Mouse (Mus musculus) 3T3-L1 (cell line): Measurements from ENCODE around the gene Galnt10.

Experiments used
- DNase-seq: peaks from one replicate; pipeline ENCODE4 v3.0.0-alpha.2; 2015; ENCODE audit warnings: low read depth, low spot score

Galnt10 gene

DNA sequence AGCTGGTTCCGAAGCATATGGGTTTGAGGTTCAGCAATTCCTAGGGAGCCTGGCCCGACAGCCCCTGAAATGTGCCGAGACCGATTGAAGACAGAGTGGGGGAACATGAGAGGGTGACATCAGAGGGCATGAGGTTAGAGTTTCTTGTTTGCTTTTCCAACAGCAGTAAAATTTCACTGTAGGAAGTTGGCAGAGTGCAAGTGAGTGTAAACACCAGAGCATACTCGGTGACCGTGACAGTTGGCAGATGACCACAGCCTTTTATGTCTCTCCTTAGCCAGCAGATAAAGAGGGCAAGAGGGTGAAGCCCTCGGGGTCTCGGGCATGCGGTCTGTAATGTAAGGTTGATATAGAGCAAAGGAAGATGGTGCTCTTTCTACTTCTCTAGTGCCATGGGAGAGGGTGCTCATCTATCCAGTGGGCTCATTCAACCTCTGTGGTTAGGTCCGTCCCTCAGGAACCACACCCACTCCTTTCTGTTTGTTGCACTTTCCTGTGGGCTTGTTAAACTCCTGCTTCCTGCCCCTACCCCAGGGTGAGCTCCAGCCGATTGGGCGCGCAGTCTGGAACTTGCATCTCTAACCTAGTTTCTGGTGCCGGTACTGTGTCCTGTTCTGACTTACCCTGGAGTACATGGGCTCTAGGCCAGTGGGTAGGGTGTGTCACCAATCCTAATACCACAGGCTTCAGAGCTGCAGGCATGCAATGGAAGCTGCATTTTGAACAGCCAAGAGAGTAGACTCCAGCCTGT lies 43.1 kb downstream of the Galnt10 start:
- DNase-seq: peak; percentile 43

DNA sequence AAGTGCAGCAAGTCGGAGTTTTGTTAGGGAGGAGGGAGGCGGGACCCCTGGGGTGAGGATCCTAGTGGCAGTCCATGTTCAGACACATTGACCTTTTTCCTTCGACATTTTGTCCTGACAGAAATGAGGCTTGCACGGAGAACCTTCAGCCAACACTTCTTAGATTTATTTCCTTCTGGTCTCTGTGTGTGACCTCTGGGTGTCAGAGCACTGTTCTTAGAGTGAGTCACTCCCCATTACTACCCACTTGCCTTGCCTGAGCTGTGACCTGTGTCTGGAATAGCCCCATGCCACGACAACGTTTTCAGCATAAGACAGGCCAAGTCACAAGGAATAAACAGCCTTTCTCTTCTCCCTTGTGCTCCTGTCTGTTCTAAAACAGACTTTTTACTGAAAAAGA lies 44.6 kb downstream of the Galnt10 start:
- peak; percentile 59 for DNase-seq

DNA sequence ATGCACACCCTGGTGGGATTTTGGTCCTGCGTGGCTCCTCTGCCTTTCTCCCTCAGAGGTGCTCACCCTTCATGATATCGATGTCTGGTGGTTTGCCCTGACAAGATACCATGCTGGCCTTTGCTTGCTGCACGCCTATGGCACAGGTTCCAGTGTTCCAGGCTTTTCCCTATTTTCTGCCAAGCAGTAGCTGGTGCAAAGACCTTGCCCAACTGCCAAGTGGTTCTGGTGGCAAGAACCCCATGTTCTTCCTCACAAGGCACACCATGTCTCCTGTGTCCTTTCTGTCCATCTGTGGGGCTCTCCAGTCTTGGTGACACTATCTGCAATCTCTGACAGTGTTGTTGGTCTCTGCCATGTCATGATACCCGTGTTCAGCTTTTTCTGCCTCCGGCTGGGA lies 45.6 kb downstream of the Galnt10 start:
- no peak for DNase-seq

DNA sequence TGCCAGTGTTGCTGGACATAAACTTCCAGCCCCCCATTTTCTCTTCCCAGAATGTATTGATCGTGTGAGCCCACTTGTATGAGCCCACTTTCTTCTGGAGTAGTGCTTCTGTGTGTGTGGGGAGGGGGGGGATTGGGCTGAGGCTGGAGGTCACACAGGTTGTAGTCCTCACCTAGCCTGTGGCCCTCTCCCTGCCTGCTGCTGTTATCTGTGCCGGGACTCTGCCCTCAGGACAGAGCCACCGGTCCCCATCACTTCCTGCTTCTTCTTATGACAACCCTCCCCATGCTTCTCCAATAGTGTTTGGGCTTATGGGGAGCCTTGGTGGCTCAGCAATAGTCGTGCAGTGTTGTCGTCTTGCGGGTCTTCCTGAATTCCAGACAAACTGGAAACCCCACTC lies 46.7 kb downstream of the Galnt10 start:
- DNase-seq: no peak

DNA sequence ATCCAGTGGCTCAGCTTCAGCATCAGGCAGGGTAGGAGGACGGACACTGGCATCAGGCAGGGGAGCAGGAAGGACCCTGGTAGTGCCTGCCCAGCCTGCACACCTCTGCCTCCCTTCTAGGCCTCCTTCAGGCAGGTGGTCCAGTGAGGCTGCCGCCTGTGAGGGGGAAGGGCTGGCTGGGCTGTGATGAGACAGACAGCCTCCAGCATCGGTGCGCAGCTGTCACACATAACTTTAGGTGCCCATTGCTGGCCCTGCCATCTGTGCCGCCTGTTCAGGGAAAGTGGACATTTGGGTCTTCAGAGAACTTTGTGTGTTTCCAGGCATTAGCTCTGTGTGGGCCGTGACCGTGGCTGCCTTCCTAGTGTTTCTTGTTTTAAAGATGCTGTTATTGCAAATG lies 47.5 kb downstream of the Galnt10 start:
- no peak for DNase-seq

DNA sequence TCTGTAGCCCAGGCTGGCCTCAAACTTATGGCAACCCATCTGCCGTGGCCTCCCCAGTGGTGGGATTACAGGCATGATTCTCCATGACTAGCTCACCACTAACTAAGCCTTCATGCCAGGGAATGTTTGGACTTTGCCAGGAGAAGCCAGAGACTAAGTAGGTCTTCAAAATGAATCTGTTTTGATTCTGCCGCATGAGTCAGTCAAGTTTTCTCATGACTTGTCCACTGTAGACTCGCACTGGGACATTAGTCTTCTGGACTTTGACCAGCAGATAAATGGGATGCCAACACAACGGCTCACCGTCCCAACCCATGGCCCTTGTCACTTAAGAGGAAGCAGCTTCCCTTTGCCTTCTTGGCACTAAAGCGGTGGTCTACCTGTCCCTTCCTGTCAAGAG lies 49.2 kb downstream of the Galnt10 start:
- peak; percentile 72 for DNase-seq

DNA sequence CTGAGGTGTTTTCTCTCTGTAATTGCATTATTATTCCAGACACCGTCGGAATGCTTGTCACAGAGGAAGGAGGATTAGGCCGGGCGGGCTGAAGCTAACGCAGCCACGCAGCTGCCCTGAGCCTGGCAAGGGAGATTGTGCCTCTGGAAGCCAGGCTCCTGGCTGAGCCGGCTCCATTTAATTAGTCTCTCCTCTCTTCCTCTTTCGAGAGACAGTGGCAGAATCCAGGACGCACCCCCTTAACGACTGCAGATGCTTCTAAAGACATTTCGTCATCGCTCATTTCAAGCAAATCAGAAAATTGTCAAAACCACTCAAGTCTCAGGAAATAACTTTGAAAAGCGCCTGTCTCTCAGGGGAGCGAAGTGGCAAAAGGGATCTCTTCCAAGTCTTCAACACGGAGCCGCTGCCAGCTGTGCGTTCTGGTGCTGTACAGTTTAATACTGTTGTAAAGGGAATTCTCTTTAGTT lies 51.0 kb downstream of the Galnt10 start:
- DNase-seq: no peak

DNA sequence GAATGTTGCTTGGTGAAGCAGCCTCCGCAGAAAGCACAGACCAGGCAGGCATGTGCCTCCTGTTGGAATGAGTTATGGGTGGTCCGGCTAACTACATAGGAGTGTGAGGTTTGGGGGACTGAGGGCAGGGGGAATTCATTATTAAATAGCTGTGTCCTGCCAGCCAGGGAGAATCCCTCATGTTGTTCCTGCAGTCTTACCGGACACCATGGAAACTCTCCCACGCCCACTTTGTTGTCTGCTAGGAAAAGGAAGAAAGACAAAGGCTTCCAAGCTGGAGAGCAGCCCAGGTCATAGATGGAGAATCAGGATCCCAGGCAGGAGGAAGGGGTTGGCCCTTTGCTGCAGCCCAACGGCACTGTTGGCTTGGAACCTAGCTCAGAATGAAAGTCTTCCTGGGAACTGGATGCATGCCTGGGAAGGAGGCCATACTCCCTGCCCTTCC lies 51.6 kb downstream of the Galnt10 start:
- DNase-seq: no peak

DNA sequence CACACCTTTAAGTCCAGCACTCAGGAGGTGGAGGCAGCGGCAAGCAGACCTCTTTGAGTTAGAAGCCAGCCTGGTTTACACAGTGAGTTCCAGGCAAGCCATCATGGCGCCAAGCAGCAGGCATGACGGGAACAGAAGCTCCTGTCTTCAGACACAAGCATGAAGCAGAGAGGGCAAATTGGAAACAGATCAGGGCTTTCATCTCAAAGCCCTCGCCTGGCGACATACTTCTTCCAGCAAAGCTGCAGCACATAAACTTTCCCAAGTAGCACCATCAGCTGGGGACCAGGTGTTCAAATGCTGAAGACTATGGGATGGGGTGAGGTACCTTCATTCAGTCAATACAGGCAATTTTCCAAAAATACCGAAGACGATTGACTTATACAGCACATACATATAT lies 54.9 kb downstream of the Galnt10 start:
- DNase-seq: no peak

DNA sequence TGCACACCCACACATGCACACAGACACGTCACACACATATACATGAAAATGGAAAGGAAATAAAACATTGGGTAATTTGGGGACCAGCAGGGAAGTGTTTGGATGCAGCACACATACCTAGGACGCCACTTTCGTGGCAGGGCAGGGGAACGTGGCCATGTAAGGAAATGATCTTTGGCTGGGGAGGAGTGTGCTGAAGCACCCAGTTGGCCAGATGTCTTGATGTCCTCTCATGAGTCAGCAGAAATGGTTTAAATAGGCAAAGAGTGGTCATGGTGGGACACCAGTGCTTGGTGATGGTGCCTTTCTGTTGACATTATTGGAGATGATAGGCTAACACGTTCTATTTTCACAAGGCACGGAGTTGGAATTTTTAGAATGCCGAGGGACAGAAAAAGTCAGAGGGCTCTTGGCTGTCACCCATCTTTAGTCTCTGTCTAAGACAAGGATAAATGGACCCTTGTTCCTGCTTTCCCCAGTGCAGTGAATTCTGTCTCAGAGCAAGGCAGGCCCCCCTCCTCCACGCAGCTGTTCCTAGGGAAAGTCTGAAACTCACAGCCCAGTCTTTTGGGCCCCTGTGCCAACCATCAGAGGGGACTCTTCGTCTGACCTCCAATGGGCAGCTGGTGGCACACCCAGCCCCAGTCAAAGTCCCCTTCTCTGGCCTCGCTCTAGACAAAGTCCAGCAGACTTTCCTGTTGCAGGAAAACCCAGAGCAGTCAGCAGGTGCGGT lies 56.1 kb downstream of the Galnt10 start:
- DNase-seq: no peak

DNA sequence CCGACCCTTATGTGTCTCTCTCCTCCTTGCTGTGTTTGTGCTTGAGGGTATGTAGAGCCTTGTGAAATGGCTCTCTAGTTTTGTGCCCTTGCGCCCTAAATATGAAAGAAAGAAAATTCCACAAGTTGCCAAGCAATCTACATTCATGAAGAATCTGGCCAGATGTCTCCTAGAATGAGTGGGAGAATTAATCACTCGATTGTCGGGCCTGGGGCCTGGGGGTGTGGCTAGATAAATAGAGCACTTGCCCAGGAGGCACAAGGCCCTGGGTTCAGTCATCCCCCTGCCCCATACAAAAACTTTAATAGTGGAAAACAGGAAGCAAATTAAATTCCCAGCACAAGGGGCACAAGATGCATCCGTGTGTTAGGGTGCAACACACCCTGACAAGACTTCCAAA lies 56.7 kb downstream of the Galnt10 start:
- DNase-seq: no peak

DNA sequence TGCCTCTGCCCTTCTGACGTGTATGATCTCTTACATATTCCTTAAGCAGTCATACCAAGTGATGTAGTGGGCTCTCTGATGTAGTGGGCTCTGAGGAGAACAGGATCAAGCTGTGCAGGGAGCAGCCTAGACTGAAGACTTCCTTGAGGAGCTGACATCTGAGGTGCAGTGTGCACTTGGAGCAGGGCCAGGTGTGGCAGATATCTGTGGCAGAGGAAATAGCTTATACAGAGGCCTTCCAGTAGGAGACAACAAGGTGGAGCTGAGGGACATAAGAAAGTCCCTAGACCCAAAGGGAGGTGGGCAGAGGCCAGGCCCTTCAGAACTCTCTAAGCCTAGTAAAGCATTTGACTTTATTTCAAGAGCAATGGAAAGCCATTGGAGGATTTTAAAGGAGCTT lies 61.4 kb downstream of the Galnt10 start:
- DNase-seq: no peak

DNA sequence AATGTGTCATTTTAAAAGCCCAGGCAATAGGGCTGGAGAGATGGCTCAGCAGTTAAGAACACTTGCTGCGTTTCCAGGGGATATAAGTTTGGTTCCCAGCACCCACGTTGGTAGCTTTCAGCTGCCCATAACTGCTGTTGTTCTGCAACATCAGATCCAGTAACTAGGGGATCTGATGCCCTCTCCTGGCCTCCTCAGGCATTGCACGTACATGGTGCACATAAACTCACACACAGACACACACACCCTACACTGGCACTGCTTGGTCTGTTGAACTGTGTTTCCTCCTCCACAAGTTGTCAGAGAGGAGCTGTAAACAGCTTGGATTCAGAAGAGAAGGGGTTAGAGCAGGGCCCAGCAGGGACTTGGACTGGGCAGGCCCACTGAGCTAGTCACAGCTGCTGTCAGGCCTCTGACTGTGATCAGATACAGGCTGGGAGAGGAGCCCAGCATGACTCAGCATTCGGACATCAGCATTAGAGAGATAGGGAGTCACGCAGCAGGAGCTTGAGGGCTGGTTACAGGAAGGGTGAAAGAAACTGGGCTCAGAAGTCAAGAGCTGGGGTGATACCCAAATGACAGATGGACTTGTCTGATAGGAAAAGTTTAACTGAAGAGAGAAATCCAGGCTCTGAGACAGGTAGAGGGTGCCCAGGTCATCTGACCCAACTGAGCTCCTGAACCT lies 62.0 kb downstream of the Galnt10 start:
- peak; percentile 82 for DNase-seq

DNA sequence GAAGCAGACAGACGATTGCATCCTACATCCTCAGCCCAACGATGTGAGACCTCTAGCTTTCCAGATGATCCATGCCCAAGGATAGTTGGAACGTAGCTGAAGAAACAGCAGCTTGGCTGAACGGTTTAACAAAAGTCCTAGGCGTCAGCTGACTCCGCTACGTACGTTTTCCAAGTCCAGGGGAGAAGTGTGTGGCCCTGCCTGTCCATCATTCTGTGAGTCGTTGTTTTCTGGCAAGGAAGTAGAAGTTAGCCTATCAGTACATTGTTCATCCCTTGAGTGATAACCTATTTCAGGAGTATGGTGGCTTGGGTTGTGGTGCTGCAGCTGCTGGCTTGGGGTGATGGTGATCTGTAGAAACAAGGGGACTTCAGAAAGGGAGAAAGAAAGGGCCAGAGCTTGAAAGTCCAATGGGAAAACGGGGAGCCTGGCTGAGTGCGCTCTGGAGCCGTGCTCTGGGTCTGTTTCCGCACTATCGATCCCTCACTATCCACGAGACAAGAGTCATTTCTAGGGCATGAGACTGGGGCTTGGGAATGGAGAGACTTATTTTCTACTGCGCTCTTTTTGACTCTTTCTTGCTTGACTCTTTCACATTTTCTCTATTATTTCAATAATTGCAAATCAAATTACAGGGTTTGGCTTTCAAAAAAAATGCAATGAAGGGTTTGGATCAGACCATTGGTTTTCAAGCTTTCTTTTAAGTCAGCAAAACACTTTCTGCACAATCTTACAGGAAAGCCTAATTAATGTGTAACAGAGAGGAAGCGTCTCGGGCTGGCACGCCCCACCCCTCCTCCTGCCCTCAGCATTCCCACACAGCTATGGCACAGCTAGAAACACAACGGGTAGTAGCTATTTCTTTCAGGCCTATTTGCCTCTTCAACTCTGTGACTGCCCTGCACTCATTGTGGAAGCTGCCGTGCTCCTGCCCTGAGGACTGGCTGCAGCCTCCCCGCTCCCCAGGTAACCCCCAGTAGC lies 63.2 kb downstream of the Galnt10 start:
- DNase-seq: peak; percentile 35

DNA sequence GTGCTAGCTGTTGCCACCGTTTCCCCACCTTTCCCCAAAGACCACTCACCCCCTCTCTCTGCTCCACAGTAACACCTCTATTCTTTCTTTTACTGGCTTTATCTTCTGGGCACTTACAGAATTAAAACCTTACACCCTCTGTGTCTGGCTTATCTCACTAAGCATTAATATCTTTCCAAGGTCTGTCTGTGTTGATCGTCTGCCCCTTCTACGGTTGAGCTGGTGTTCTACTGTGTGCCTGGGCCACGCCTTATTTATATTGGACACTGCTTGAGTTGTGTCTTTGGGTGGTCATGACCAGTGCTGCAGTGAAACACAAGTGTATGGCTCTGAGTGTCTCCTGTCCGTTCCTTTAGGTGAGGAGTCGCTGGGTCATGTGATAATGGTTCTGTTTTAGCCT lies 68.7 kb downstream of the Galnt10 start:
- DNase-seq: no peak

DNA sequence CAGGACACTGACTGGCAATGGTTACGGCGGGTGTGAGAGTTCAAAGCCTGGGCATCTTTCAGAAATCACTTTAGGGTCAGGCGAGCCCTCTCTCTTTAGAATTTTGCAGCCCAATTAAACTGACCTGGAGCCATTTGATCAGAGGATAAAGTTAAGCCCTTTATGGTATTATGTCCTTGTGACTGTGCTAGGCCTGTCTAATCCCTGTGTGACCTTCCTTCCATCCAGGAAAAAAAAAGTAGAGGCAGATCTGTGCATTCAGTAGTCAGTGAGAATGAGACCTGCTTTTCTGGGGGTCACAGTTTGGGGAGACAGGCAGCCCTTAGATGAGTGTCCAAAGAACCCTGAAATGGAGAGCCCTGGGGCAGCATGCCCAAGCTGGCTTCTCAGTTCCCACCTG lies 71.5 kb downstream of the Galnt10 start:
- no peak for DNase-seq

DNA sequence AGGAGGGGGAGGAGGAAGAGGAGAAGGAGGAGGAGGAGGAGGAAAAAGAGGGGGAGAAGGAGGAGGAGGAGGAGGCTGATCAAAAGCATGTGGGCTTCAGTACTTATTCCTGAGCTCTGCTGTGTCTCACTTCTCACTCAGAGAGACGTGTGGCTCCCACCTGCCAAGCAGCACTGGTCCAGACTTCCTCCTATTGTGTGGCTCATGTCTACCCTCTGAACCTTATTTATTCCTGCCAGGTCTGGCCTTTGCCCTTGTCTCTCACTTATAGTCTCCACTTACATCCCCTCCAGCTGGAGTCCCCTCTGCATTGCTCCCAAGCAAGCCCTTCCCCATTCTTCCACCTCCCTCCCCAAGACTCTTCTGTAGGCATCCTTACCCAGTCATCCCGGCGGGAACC lies 72.2 kb downstream of the Galnt10 start:
- no peak for DNase-seq

DNA sequence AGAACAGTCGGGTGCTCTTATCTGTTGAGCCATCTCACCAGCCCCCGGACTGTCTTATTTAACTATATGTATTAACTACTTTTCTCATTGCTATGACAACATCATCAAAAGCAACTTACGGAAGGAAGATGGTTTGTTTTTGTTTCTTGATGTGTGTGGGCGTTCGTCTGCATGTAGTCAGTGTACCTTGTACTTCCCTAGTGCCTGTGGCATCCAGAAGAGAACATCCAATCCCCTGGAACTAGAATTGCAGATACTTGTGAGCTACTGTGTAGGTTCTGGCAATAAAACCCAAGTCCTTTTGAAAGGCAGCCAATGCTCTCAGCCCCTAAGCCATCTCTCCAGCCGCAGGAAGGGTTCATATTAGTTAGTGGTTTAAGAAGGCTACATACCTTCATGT lies 72.8 kb downstream of the Galnt10 start:
- DNase-seq: no peak

DNA sequence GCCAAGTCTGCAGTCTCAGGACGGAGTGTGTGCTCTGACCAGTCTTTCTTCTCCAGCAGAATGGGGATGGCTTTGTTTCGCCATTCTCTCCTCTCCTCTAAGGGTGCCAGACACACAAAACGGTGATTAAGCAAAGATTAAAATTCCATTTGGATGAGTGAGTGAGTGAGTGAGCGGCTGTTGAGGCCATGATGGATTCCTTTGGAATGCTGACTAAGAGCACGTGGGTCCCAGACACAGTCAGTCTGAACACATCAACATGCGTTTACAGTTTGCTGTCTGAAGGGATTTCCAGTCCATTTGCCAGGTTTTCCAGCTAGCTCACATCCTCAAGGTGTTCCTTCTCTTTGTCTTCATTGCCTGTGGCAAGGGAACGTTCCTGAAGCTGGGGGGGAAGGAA lies 74.4 kb downstream of the Galnt10 start:
- peak; percentile 82 for DNase-seq

DNA sequence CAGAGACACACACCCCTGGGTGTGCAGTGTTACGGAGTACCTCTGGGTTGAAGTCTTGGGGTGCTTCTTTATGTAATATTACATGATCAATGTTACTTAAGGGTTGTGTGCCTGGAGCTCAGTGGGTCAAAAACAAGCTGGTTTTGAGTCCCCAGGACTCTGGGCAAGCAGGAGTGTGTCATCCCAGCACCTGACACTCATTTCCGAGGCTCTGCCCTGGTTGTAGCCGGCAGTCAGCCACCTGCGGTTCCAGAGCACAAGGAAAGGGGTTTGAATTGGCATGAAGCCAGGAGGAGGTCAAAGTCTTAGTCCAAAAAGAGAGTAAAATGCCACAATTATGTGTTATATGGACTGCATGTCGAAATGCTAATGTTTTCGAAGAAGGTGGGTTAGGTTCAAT lies 74.8 kb downstream of the Galnt10 start:
- DNase-seq: no peak

DNA sequence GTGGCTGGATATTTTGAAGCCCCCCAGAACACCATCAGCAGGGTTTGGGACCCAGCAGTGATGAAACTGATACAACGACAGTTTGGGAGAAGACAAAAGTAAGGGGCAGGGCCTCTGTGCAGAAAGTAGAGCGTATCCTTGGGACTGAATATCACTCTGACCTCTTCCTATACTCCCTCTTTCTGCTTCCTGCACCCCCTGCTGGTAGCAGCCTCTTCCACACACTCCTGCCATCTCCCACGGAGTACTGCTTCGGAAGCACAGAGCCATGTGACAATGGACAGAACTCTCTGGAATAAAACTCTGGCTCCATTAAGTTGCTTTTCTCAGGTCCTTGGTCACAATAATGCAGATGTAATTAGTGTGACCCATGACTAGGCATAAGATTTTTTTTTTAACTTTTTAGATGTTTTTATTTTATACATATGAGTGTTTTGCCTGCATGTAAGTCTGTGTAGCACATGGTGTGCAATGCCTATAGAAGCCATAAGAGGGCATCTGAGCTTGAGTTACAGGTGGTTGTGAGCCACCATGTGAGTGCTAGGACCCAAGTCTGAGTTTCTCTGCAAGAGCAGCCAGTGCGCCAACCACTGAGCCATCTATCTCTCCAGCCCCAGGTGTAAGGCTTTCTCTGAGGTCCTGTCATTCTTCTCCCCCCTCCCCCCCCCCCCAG lies 79.7 kb downstream of the Galnt10 start:
- peak; percentile 23 for DNase-seq
